Mouse (Mus musculus) MEL (cell line): ENCODE measurements around the gene Rmnd5b. TPM values are rescaled to one million over a fixed set of nuclear protein-coding genes. Genes with fewer than 3 reads are reported as not detected.
"Not testable (repeated sequence)": the region's sequence is repeated elsewhere in the genome, so short reads cannot be mapped to it uniquely, and the experiment has no call there.

Experiments
- DNase-seq: peaks from one replicate; pipeline ENCODE4 v3.0.0; 2011; ENCODE audit warnings: low read depth, low spot score
- H3K27ac ChIP-seq: 2 replicates; pipeline ENCODE4 v1.5.1; 2012; ENCODE audit warnings: low read depth, mild to moderate bottlenecking, control low read depth, low read length, moderate library complexity; ENCODE audit not compliant: control insufficient read depth
- H3K27me3 ChIP-seq, 2 experiments: fragments of 150-350 bp in 1 of 2; sonication (generic) in 1 of 2; 2 replicates each; pipeline ENCODE4 v1.6.1; 2012; ENCODE audit warnings: low read length in 2 of 2, mild to moderate bottlenecking in 2 of 2, improper control_type of control experiment in 1 of 2, moderate library complexity in 1 of 2; ENCODE audit not compliant: insufficient read depth in 2 of 2, control insufficient read depth in 1 of 2
- H3K36me3 ChIP-seq, 2 experiments: 2 replicates each; pipeline ENCODE4 v1.6.1; 2012 to 2014; ENCODE audit warnings: low read length in 2 of 2, improper control_type of control experiment in 1 of 2, inconsistent platforms in 1 of 2, mild to moderate bottlenecking in 1 of 2; ENCODE audit not compliant: insufficient read depth in 2 of 2, control insufficient read depth in 1 of 2
- H3K4me1 ChIP-seq, 2 experiments: fragments of 150-350 bp in 1 of 2; sonication (generic) in 1 of 2; 2 replicates each; pipeline ENCODE4 v1.6.1; 2012; ENCODE audit warnings: low read length in 2 of 2, improper control_type of control experiment in 1 of 2, mild to moderate bottlenecking in 1 of 2; ENCODE audit not compliant: insufficient read depth in 2 of 2, control insufficient read depth in 1 of 2
- H3K4me3 ChIP-seq, 2 experiments: fragments of 150-350 bp in 1 of 2; sonication (generic) in 1 of 2; 2 replicates each; pipeline ENCODE4 v1.5.1; 2012; ENCODE audit warnings: low read depth in 2 of 2, low read length in 2 of 2, mild to moderate bottlenecking in 2 of 2, moderate library complexity in 2 of 2, control low read depth in 1 of 2, improper control_type of control experiment in 1 of 2; ENCODE audit not compliant: control insufficient read depth in 1 of 2, insufficient read depth in 1 of 2
- H3K79me2 ChIP-seq: 2 replicates; pipeline ENCODE4 v1.6.1; 2012; ENCODE audit warnings: mild to moderate bottlenecking, low read length, moderate library complexity; ENCODE audit not compliant: control insufficient read depth, poor library complexity, insufficient read depth
- H3K9ac ChIP-seq: 2 replicates; pipeline ENCODE4 v1.6.1; 2012; ENCODE audit warnings: low read depth, mild to moderate bottlenecking, control low read depth, low read length, moderate library complexity; ENCODE audit not compliant: control insufficient read depth, poor library complexity, severe bottlenecking
- H3K9me3 ChIP-seq: fragments of 150-350 bp; sonication (generic); replicated peaks from 2 replicates; pipeline ENCODE4 v1.6.1; 2012; ENCODE audit warnings: mild to moderate bottlenecking, low read length, improper control_type of control experiment, moderate library complexity; ENCODE audit not compliant: insufficient read depth
- BHLHE40 ChIP-seq: IDR thresholded peaks from 2 replicates; pipeline ENCODE4 v1.6.1; 2012; ENCODE audit warnings: low read depth, mild to moderate bottlenecking, inconsistent platforms, low read length, improper control_type of control experiment, borderline replicate concordance
- CHD1 ChIP-seq: IDR thresholded peaks from 2 replicates; pipeline ENCODE4 v1.6.1; 2012; ENCODE audit warnings: low read depth, mild to moderate bottlenecking, inconsistent platforms, low read length, improper control_type of control experiment
- CHD2 ChIP-seq: IDR thresholded peaks from 2 replicates; pipeline ENCODE4 v1.6.1; 2011; ENCODE audit warnings: low read length, improper control_type of control experiment
- ELF1 ChIP-seq: IDR thresholded peaks from 2 replicates; pipeline ENCODE4 v1.6.1; 2014; ENCODE audit warnings: low read depth, mild to moderate bottlenecking, inconsistent platforms, low read length, improper control_type of control experiment, moderate library complexity
- EP300 ChIP-seq, 2 experiments: IDR thresholded peaks; 2 replicates each; pipeline ENCODE4 v1.6.1; 2011; ENCODE audit warnings: improper control_type of control experiment in 2 of 2, low read length in 2 of 2, low read depth in 1 of 2, mild to moderate bottlenecking in 1 of 2
- GABPA ChIP-seq: IDR thresholded peaks from 2 replicates; pipeline ENCODE4 v1.6.1; 2012; ENCODE audit warnings: low read depth, mild to moderate bottlenecking, inconsistent platforms, low read length, improper control_type of control experiment, moderate library complexity
- GATA1 ChIP-seq: IDR thresholded peaks from 2 replicates; pipeline ENCODE4 v1.6.1; 2011; ENCODE audit warnings: low read depth, low read length, improper control_type of control experiment
- HCFC1 ChIP-seq: IDR thresholded peaks from 2 replicates; pipeline ENCODE4 v1.6.1; 2012; ENCODE audit warnings: low read depth, mild to moderate bottlenecking, inconsistent platforms, low read length, improper control_type of control experiment, moderate library complexity
- KAT2A ChIP-seq: conservative IDR thresholded peaks from 2 replicates; pipeline ENCODE4 v1.6.1; 2012; ENCODE audit warnings: low read depth, low read length, improper control_type of control experiment, inconsistent platforms
- MAFK ChIP-seq: IDR thresholded peaks from 2 replicates; pipeline ENCODE4 v1.6.1; 2011; ENCODE audit warnings: low read depth, mild to moderate bottlenecking, low read length, improper control_type of control experiment, borderline replicate concordance
- MAX ChIP-seq: IDR thresholded peaks from 2 replicates; pipeline ENCODE4 v1.6.1; 2011; ENCODE audit warnings: low read length, improper control_type of control experiment
- MEF2A ChIP-seq: IDR thresholded peaks from 2 replicates; pipeline ENCODE4 v1.6.1; 2014; ENCODE audit warnings: low read depth, mild to moderate bottlenecking, inconsistent platforms, low read length, improper control_type of control experiment; ENCODE audit not compliant: poor library complexity, insufficient replicate concordance, severe bottlenecking; ENCODE audit errors: extremely low read depth
- MYC ChIP-seq: IDR thresholded peaks from 2 replicates; pipeline ENCODE4 v1.6.1; 2011; ENCODE audit warnings: low read depth, mild to moderate bottlenecking, low read length, improper control_type of control experiment, moderate library complexity
- POLR2AphosphoS2 ChIP-seq: IDR thresholded peaks from 2 replicates; pipeline ENCODE4 v1.6.1; 2011; ENCODE audit warnings: low read length, improper control_type of control experiment
- POLR2AphosphoS5 ChIP-seq: IDR thresholded peaks from 2 replicates; pipeline ENCODE4 v1.6.1; 2012; ENCODE audit warnings: low read depth, borderline replicate concordance, mild to moderate bottlenecking, inconsistent platforms, low read length, moderate library complexity, mixed read lengths
- RAD21 ChIP-seq: IDR thresholded peaks from 2 replicates; pipeline ENCODE4 v1.6.1; 2011; ENCODE audit warnings: mild to moderate bottlenecking, low read depth, low read length, improper control_type of control experiment
- SIN3A ChIP-seq: IDR thresholded peaks from 2 replicates; pipeline ENCODE4 v1.6.1; 2012; ENCODE audit warnings: low read length, improper control_type of control experiment, inconsistent platforms
- TAL1 ChIP-seq: IDR thresholded peaks from 2 replicates; pipeline ENCODE4 v1.6.1; 2012; ENCODE audit warnings: mild to moderate bottlenecking, inconsistent platforms, low read length, moderate library complexity, mixed read lengths
- USF2 ChIP-seq, 2 experiments: IDR thresholded peaks; 2 replicates each; pipeline ENCODE4 v1.6.1; 2011 to 2012; ENCODE audit warnings: improper control_type of control experiment in 2 of 2, low read length in 2 of 2, borderline replicate concordance in 1 of 2, inconsistent platforms in 1 of 2, low read depth in 1 of 2, mild to moderate bottlenecking in 1 of 2; ENCODE audit not compliant: insufficient read depth in 1 of 2
- ZMIZ1 ChIP-seq: IDR thresholded peaks from 2 replicates; pipeline ENCODE4 v1.6.1; 2012; ENCODE audit warnings: low read depth, mild to moderate bottlenecking, inconsistent platforms, low read length, improper control_type of control experiment, moderate library complexity
- ZNF384 ChIP-seq: IDR thresholded peaks from 2 replicates; pipeline ENCODE4 v1.6.1; 2012; ENCODE audit warnings: low read depth, mild to moderate bottlenecking, inconsistent platforms, low read length, improper control_type of control experiment
- polyA plus RNA-seq, 2 experiments: library from polyadenylated mRNA; stranded (reverse) in 1 of 2; unstranded in 1 of 2; fragments of >175 nt in 1 of 2; fragments of >200 nt in 1 of 2; gene quantifications; 2 replicates each; pipeline versions ENCODE4 v1.2.1 to v1.2.4; 2012; ENCODE audit warnings: low replicate concordance in 2 of 2, low read depth in 1 of 2; ENCODE audit not compliant: insufficient read length in 2 of 2, insufficient read depth in 1 of 2, missing spikeins in 1 of 2
- total RNA-seq: library from RNA; depleted of rRNA; stranded (reverse); fragments of 300-350 nt; gene quantifications from 2 replicates; pipeline ENCODE4 v1.2.3, GENCODE M21; 2012

Gene Rmnd5b
- total and polyA plus RNA-seq, 3 experiments = 52.5 to 63.0 TPM; not detected in 1

GRCm38 (mm10) chr11:51670846-51671245 is 35.1 kb upstream of the Rmnd5b start:
- no peak for DNase-seq
- Histone ChIP-seq H3K27me3 (no peaks in the 10 kb centered on the region), H3K4me3 (no peak overlapping the region), H3K9ac (no peak overlapping the region), H3K79me2 (no peaks in the 10 kb centered on the region), H3K4me1 (peaks cover 3 to 9% of the 10 kb centered on the region in 2 experiments; a peak in 3 of 4 replicates), H3K9me3 (no peaks in the 10 kb centered on the region), H3K36me3 (peaks cover 0 to 6% of the 10 kb centered on the region in 2 experiments; a peak in 2 of 4 replicates), H3K27ac (no peak overlapping the region)
- TF ChIP-seq ELF1 = no peak
- TF ChIP-seq RAD21 = no peak
- TF ChIP-seq USF2 (IDR thresholded peaks at IDR 0.05; ENCODE audit: borderline replicate concordance in 1 of 2, insufficient read depth in 1 of 2, low read depth in 1 of 2, low read length in 2 of 2) = no peak
- TF ChIP-seq POLR2AphosphoS5 = no peak
- no peak for TF ChIP-seq POLR2AphosphoS2
- TF ChIP-seq MAFK = no peak
- TF ChIP-seq MAX = no peak
- no peak for TF ChIP-seq SIN3A
- no peak for TF ChIP-seq CHD2
- no peak for TF ChIP-seq MEF2A
- TF ChIP-seq GATA1 = no peak
- no peak for TF ChIP-seq BHLHE40

GRCm38 (mm10) chr11:51664747-51665146 is 29.1 kb upstream of the Rmnd5b start:
- H3K4me1 ChIP-seq, H3K4me3 ChIP-seq, H3K27me3 ChIP-seq, H3K36me3 ChIP-seq, H3K27ac ChIP-seq, H3K79me2 ChIP-seq, DNase-seq, H3K9ac ChIP-seq, H3K9me3 ChIP-seq: not testable (repeated sequence)

- Histone ChIP-seq H3K4me1 (peaks cover 8 to 15% of the 10 kb centered on the region in 2 experiments), H3K27me3 (no peaks in the 10 kb centered on the region), H3K79me2 (no peaks in the 10 kb centered on the region), H3K9ac (no peak overlapping the region), H3K27ac (no peak overlapping the region), H3K4me3 (no peak overlapping the region), H3K36me3 (peaks cover 0 to 11% of the 10 kb centered on the region in 2 experiments; a peak in 2 of 4 replicates), H3K9me3 (no peaks in the 10 kb centered on the region)
- no peak for DNase-seq
- TF ChIP-seq CHD1 = no peak
- no peak for TF ChIP-seq BHLHE40
- no peak for TF ChIP-seq EP300 (IDR thresholded peaks at IDR 0.05; ENCODE audit: low read depth in 1 of 2, low read length in 2 of 2)
- TF ChIP-seq MAX = no peak
- no peak for TF ChIP-seq MYC
- TF ChIP-seq TAL1 = no peak
- TF ChIP-seq KAT2A = no peak
- no peak for TF ChIP-seq USF2 (IDR thresholded peaks at IDR 0.05; ENCODE audit: borderline replicate concordance in 1 of 2, insufficient read depth in 1 of 2, low read depth in 1 of 2, low read length in 2 of 2)
- TF ChIP-seq MEF2A = no peak
- no peak for TF ChIP-seq ZNF384
- no peak for TF ChIP-seq ZMIZ1
- TF ChIP-seq HCFC1 = no peak
- no peak for TF ChIP-seq GABPA
These were observed 26.9 kb upstream of the Rmnd5b start for GRCm38 (mm10) chr11:51662632-51663031.
